Mouse (Mus musculus): ENCODE measurements at regions not wholly inside any gene's neighbourhood (a gene's known extent, or its start where the extent isn't known, plus 50 kb on each side); places are given as distances from the start of the nearest gene placed in this dataset.

DNA sequence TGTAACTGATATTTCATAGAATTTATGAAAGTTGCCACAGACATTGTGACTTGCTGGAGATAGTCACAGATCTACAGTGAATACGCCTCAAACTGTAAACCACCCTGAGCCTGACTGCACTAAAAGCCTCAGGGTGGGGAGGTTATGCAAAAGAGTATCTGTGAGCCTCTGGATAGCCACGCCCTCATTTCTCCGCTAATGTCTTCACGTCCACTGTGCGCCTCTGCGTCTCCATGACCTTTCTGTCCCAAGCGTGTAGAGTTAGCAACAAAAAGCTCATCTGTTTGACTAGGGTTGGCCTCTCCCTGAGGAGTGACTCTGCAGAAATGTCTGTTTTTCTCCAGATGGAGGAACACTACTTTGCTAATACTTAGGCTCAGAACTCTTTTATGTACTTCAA is 170.8 kb upstream of the Gm49356 start:
- 86% methylated on average over 7 of the region's 7 CpGs for WGBS
- no peak for TF ChIP-seq CTCF (IDR thresholded peaks at IDR 0.05; ENCODE audit: low read depth)
- no peak for ATAC-seq

DNA sequence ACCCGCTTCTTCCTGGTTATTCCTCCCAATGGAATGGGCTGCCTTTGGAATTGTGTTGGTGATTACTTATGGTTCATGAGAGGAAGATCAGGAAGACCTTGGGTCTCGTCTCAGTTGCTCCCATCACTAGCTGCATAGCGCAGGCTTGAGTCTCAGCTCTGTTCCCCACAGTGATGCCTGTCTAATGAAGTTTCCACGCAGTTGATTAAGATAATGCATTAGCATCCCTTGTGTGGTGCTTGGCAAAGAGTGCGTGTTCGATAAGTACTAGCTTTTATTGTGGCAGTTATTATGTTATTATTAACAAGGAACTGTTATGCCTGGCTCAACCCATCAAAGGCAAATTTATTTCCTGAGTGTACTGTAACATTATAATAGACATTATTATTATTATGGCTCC is 169.7 kb upstream of the Gm49356 start:
- 77% methylated on average over 6 of the region's 6 CpGs for WGBS
- H3K36me3 ChIP-seq (ENCODE audit: insufficient read depth), result no peaks in the 10 kb centered on the region
- no peak overlapping the region for H3K4me3 ChIP-seq (ENCODE audit: low read depth, low read length)
- H3K4me2 ChIP-seq (ENCODE audit: low read depth), result no peak overlapping the region
- ATAC-seq, result no peak
- TF ChIP-seq CTCF (IDR thresholded peaks at IDR 0.05; ENCODE audit: low read depth), result no peak
- no peak overlapping the region for H3K9ac ChIP-seq
- DNase-seq, result no peak
- no peak overlapping the region for H3K27ac ChIP-seq (ENCODE audit: low read depth, low read length)
- no peaks in the 10 kb centered on the region for H3K4me1 ChIP-seq (ENCODE audit: insufficient read depth)
- no peaks in the 10 kb centered on the region for H3K27me3 ChIP-seq (ENCODE audit: insufficient read depth, low read length)
- no peaks in the 10 kb centered on the region for H3K9me3 ChIP-seq (ENCODE audit: low read length)

More for the DNA sequence above, 170.8 kb upstream of the Gm49356 start:
- Histone ChIP-seq H3K27ac (ENCODE audit: low read depth, low read length) (no peak overlapping the region), H3K27me3 (ENCODE audit: insufficient read depth, low read length) (no peaks in the 10 kb centered on the region), H3K4me1 (ENCODE audit: insufficient read depth) (no peaks in the 10 kb centered on the region), H3K9ac (no peak overlapping the region), H3K4me2 (ENCODE audit: low read depth) (no peak overlapping the region), H3K4me3 (ENCODE audit: low read depth, low read length) (no peak overlapping the region), H3K36me3 (ENCODE audit: insufficient read depth) (no peaks in the 10 kb centered on the region), H3K9me3 (ENCODE audit: low read length) (no peaks in the 10 kb centered on the region)
- no peak for DNase-seq

DNA sequence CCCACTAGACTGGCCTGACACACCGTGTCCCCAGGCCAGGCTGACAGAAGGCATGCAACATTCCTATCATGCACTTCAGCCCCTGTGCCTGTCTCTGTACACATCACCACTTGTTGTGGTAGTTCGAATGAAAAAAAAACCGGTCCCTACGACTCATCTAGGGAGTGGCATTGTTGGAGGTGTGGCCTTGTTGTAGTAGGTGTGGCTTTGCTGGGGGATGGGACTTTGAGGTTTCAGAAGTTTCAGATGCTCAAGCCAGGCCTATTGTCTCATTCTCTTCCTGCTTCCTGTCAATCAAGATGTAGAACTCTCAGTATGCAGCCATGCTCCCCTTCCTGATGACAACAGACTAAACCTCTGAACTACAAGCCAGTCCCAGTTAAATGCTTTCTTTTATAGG is 162.1 kb upstream of the Gm49356 start:
- no peaks in the 10 kb centered on the region for H3K9me3 ChIP-seq (ENCODE audit: low read length)
- no peaks in the 10 kb centered on the region for H3K36me3 ChIP-seq (ENCODE audit: insufficient read depth)
- no peak overlapping the region for H3K4me3 ChIP-seq (ENCODE audit: low read depth, low read length)
- H3K27ac ChIP-seq (ENCODE audit: low read depth, low read length), result no peak overlapping the region
- H3K4me1 ChIP-seq (ENCODE audit: insufficient read depth), result no peaks in the 10 kb centered on the region
- no peak overlapping the region for H3K4me2 ChIP-seq (ENCODE audit: low read depth)
- 85% methylated on average over 4 of the region's 4 CpGs for WGBS
- no peak for DNase-seq
- no peak overlapping the region for H3K9ac ChIP-seq
- no peak for TF ChIP-seq CTCF (IDR thresholded peaks at IDR 0.05; ENCODE audit: low read depth)
- H3K27me3 ChIP-seq (ENCODE audit: insufficient read depth, low read length), result no peaks in the 10 kb centered on the region
- no peak for ATAC-seq

GRCm38 (mm10) chr15:58728264-58728663 is 160.8 kb upstream of the Gm49356 start:
- Histone ChIP-seq H3K27ac (ENCODE audit: low read depth, low read length) (no peak overlapping the region), H3K36me3 (ENCODE audit: insufficient read depth) (no peaks in the 10 kb centered on the region), H3K4me2 (ENCODE audit: low read depth) (no peak overlapping the region), H3K27me3 (ENCODE audit: insufficient read depth, low read length) (no peaks in the 10 kb centered on the region), H3K9ac (no peak overlapping the region), H3K4me3 (ENCODE audit: low read depth, low read length) (no peak overlapping the region), H3K4me1 (ENCODE audit: insufficient read depth) (no peaks in the 10 kb centered on the region), H3K9me3 (ENCODE audit: low read length) (no peaks in the 10 kb centered on the region)
- no peak for DNase-seq
- 96% methylated on average over 2 of the region's 2 CpGs for WGBS
- ATAC-seq, result no peak
- no peak for TF ChIP-seq CTCF (IDR thresholded peaks at IDR 0.05; ENCODE audit: low read depth)

DNA sequence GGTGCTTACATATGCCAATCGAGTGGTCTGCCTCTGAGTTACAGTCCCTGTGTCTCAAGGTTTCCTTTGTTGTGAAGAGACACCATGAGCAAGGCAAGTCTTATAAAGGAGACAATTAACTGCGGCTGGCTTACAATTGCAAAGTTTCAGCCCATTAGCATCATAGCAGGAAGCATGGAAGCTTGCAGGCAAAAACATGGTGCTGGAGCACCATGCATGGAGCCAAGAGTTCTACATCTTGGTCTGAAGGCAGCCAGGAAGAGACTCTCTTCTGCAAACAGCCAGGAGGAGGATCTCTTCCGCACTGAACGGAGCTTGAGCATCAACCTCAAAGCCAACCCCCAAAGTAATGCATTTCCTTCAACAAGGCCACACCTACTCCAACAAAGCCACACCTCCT is 158.2 kb upstream of the Gm49356 start:
- Histone ChIP-seq H3K4me3 (ENCODE audit: low read depth, low read length) (no peak overlapping the region), H3K36me3 (ENCODE audit: insufficient read depth) (no peaks in the 10 kb centered on the region), H3K27ac (ENCODE audit: low read depth, low read length) (no peak overlapping the region), H3K9ac (no peak overlapping the region), H3K9me3 (ENCODE audit: low read length) (no peaks in the 10 kb centered on the region), H3K27me3 (ENCODE audit: insufficient read depth, low read length) (no peaks in the 10 kb centered on the region), H3K4me1 (ENCODE audit: insufficient read depth) (no peaks in the 10 kb centered on the region), H3K4me2 (ENCODE audit: low read depth) (no peak overlapping the region)
- WGBS, result 79% methylated on average over 4 of the region's 4 CpGs
- DNase-seq (no peak), ATAC-seq (no peak)
- TF ChIP-seq CTCF (IDR thresholded peaks at IDR 0.05; ENCODE audit: low read depth), result no peak

DNA sequence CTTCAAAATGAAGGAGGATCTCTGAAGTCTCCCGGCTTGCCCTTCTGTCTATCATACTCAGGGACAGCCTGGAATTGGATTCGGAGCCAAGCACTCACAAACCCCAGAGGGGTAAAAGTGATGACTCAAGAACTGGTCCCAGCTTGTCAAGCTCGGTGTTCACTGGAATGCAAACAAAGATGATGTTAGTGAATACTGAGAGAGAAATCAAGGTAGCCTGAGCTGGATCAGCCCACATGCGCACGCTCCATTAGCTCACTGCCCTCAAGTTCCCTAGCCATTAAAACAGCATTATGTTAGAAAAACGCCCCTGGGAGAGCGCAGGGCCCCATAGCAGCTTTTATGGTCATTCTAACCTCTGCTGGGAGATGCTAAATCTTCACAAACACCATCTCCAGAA is 157.8 kb upstream of the Gm49356 start:
- H3K4me1 ChIP-seq (ENCODE audit: insufficient read depth), result no peaks in the 10 kb centered on the region
- H3K27me3 ChIP-seq (ENCODE audit: insufficient read depth, low read length), result no peaks in the 10 kb centered on the region
- ATAC-seq (no peak), DNase-seq (no peak)
- 85% methylated on average over 7 of the region's 7 CpGs for WGBS
- no peak overlapping the region for H3K4me2 ChIP-seq (ENCODE audit: low read depth)
- no peaks in the 10 kb centered on the region for H3K36me3 ChIP-seq (ENCODE audit: insufficient read depth)
- H3K4me3 ChIP-seq (ENCODE audit: low read depth, low read length), result no peak overlapping the region
- no peak overlapping the region for H3K9ac ChIP-seq
- H3K27ac ChIP-seq (ENCODE audit: low read depth, low read length), result no peak overlapping the region
- TF ChIP-seq CTCF (IDR thresholded peaks at IDR 0.05; ENCODE audit: low read depth), result no peak
- H3K9me3 ChIP-seq (ENCODE audit: low read length), result no peaks in the 10 kb centered on the region

DNA sequence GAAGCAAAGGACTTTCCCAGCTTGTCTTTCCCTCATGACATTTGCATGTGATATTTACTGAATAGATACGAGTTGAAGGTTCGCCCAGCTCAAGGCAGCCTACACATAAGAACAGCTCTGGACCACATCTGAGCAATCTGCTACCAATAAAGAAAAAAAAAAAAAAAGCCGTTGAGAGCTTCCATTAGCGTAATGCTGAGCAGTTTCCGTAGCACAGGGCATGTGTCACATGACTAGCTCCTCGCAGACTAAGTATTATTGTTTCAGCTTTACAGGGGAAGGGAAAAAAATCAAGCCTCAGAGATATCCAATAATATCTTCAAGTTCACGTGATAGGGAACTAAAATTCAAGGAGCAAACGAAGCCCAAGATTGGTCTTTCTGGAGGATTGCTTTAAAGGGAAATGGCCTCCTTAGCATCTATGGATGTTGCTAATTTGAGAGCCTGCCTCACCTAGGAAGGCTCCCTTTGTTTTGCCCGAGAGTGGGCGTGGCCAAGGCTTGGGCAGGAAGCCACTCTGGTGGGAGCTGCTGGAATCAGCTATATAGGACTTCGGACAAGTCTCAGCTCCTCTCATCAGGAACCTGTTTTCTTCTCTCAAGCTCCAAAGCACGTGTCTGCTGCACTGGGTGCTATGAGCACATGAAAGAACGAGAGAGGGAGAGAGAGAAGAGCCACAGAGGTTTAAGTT is 157.0 kb upstream of the Gm49356 start:
- no peak for TF ChIP-seq CTCF (IDR thresholded peaks at IDR 0.05; ENCODE audit: low read depth)
- peak overlapping the region; percentile 14 for H3K4me2 ChIP-seq (ENCODE audit: low read depth)

More for the DNA sequence above, 157.0 kb upstream of the Gm49356 start:
- H3K4me3 ChIP-seq (ENCODE audit: low read depth, low read length), result no peak overlapping the region
- H3K27ac ChIP-seq (ENCODE audit: low read depth, low read length), result no peak overlapping the region
- no peak overlapping the region for H3K9ac ChIP-seq
- WGBS, result 42% methylated on average over 13 of the region's 13 CpGs
- peak; percentile 73 for ATAC-seq
- H3K27me3 ChIP-seq (ENCODE audit: insufficient read depth, low read length), result no peaks in the 10 kb centered on the region
- no peaks in the 10 kb centered on the region for H3K36me3 ChIP-seq (ENCODE audit: insufficient read depth)
- H3K9me3 ChIP-seq (ENCODE audit: low read length), result no peaks in the 10 kb centered on the region
- peak; percentile 22 for DNase-seq
- H3K4me1 ChIP-seq (ENCODE audit: insufficient read depth), result no peaks in the 10 kb centered on the region

Data from forebrain, postnatal 0 days (tissue).